Mouse (Mus musculus) forebrain, embryonic 12.5 days (tissue): Measurements from ENCODE around the gene Bicra. TPM values are rescaled to one million over a fixed set of nuclear protein-coding genes. Genes with fewer than 3 reads are reported as not detected.
A peak's percentile ranks its signal among the peaks of the same experiment; 100 is the strongest.

Source experiments
- ATAC-seq: fragments of 200-750 bp; cut with Nextera tagmentation; 2 replicates; pipeline ENCODE4 v1.8.0; 2017; ENCODE audit warnings: moderate TSS enrichment; ENCODE audit not compliant: low FRiP score
- H3K27ac ChIP-seq: fragments of 300-500 bp; sonication (generic); 2 replicates; pipeline ENCODE4 v1.5.1; 2016; ENCODE audit warnings: mild to moderate bottlenecking
- H3K27me3 ChIP-seq: fragments of 300-500 bp; sonication (generic); 2 replicates; pipeline ENCODE4 v1.6.1; 2016; ENCODE audit warnings: mild to moderate bottlenecking
- H3K36me3 ChIP-seq: fragments of 300-500 bp; sonication (generic); replicated peaks from 2 replicates; pipeline ENCODE4 v1.6.1; 2016; ENCODE audit warnings: mild to moderate bottlenecking
- H3K4me1 ChIP-seq: fragments of 300-500 bp; sonication (generic); 2 replicates; pipeline ENCODE4 v1.6.1; 2016
- H3K4me2 ChIP-seq: fragments of 300-500 bp; sonication (generic); 2 replicates; pipeline ENCODE4 v1.6.1; 2016; ENCODE audit warnings: mild to moderate bottlenecking, moderate library complexity
- H3K4me3 ChIP-seq: fragments of 300-500 bp; sonication (generic); replicated peaks from 2 replicates; pipeline ENCODE4 v1.5.1; 2016; ENCODE audit warnings: mild to moderate bottlenecking
- H3K9ac ChIP-seq: fragments of 300-500 bp; sonication (generic); 2 replicates; pipeline ENCODE4 v1.6.1; 2016; ENCODE audit warnings: mild to moderate bottlenecking
- H3K9me3 ChIP-seq: fragments of 300-500 bp; sonication (generic); 2 replicates; pipeline ENCODE4 v1.6.1; 2016
- WGBS: fragments of 180-500 bp; shearing (Covaris S2); methylation state at CpG from one replicate; pipeline ENCODE4 v1.1.7; 2016; 5-methylcytosine and 5-hydroxymethylcytosine counted together
- polyA plus RNA-seq: library from polyadenylated mRNA; unstranded; fragments of >200 nt; fragmentation: Nextera tagmentation; extraction: Ambion mirVana; gene quantifications from 2 replicates; pipeline ENCODE4 v1.2.1, GENCODE M21; 2016

The Bicra gene
- polyA plus RNA-seq, 1 experiment from 2014 or later, result 9.5 TPM

DNA sequence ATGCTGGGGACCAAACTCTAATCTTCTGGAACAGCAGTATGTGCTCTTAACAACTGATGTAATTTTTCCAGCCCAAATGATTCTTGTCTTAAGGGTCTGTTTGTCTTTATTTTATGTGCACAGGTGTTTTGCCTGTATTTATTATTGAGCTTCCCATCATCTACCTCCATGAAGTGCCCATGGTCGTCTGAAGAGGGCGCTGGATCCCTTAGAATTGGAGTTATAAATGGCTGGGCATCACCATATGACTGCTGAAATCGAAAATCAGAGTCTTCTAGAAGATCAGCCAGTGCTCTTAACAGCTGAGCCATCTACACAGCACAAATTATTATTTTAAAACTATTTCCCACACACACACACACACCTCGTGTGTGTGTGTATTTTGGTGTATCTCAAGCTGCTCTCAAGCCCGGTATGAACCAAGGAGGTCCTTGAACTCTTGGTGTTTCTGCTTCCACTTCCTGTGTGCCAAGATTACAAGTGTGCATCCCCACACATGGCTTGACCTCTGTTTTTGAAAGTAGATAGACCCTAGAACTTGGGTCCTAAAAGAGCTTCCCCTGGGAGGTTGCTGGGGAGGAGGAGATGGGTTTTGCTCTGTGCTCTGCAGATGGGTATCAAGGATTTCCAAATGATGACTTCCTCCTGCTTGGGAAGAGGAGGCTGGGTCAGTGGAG, 8.9 kb upstream of the Bicra start:
- peaks cover 7% of the 10 kb centered on the region for H3K4me1 ChIP-seq
- no peak overlapping the region for H3K4me3 ChIP-seq
- no peak overlapping the region for H3K4me2 ChIP-seq
- no peak overlapping the region for H3K9ac ChIP-seq
- H3K36me3 ChIP-seq, result no peaks in the 10 kb centered on the region
- H3K27me3 ChIP-seq, result peaks cover 32% of the 10 kb centered on the region
- H3K9me3 ChIP-seq, result peaks cover 5% of the 10 kb centered on the region
- H3K27ac ChIP-seq, result no peak overlapping the region
- 32% methylated on average over 5 of the region's 5 CpGs for WGBS
- ATAC-seq, result no peak

DNA sequence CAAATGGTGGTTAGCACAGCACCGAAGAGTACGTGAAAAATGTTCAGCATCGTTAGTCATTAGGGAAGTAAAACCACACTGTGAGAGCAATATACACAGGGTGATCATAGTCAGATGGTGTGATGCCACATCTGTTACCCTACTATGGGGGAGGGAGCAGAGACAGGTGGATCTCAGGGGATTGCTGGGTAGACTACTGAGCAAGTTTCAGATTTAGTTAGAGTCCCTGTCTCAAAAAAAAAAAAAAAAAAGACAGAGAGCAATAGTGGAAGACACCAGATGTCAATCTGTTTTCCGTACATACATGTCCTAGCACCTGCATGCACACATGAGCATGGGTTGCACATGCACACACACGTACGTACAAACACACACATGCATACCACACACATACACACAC, 7.9 kb upstream of the Bicra start:
- no peak overlapping the region for H3K9ac ChIP-seq
- no peak for ATAC-seq
- no peak overlapping the region for H3K4me2 ChIP-seq
- H3K4me3 ChIP-seq, result no peak overlapping the region
- H3K27me3 ChIP-seq, result peaks cover 23% of the 10 kb centered on the region
- no peaks in the 10 kb centered on the region for H3K9me3 ChIP-seq
- H3K36me3 ChIP-seq, result no peaks in the 10 kb centered on the region
- no peak overlapping the region for H3K27ac ChIP-seq
- WGBS, result 87% methylated on average over 6 of the region's 6 CpGs
- H3K4me1 ChIP-seq, result peaks cover 7% of the 10 kb centered on the region

DNA sequence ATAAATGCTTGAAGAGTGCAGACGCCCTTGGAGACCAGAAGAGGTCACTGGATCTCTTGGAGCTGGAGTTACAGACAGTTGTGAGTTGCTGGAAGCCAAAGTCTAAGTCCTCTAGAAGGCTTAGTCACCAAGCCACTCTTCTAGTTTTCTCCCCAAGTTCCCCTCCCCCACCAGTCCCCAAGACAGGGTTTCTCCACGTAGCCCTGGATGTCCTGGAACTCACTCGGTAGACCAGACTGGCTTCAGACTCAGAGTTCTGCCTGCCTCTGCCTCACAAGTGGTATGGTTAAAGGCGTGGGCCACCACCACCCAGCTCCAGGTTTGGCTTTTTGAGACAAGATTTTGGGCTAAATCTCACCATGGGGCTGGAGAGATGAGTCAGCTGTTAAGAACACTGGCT, 7.2 kb upstream of the Bicra start:
- Histone ChIP-seq H3K9ac (no peak overlapping the region), H3K27ac (no peak overlapping the region), H3K36me3 (no peaks in the 10 kb centered on the region), H3K27me3 (peaks cover 16% of the 10 kb centered on the region), H3K4me2 (no peak overlapping the region), H3K9me3 (no peaks in the 10 kb centered on the region), H3K4me1 (peaks cover 11% of the 10 kb centered on the region), H3K4me3 (no peak overlapping the region)
- WGBS, result 71% methylated on average over 4 of the region's 4 CpGs
- ATAC-seq, result no peak

DNA sequence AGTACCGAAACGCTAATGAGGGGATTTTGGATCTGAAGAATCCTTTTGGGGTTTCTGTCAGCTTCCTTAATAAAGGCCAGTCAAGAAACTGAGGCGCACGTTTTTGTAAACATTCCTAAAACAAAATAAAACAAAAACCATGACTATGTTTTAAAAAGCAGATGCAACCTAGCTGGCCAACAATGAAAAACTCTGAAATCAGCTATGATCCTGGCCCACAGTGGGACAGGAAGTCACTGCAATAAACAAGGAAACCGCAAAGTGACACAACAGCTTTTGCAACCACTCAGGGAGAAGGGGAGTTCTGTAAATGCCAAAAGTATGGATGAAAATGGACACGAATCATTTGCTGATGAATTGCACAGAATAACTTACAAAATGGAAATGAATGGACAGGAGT, 5.4 kb upstream of the Bicra start:
- H3K9me3 ChIP-seq, result no peaks in the 10 kb centered on the region
- H3K4me1 ChIP-seq, result peaks cover 24% of the 10 kb centered on the region
- peak overlapping the region; percentile 63 for H3K4me2 ChIP-seq
- H3K27me3 ChIP-seq, result 0 out of 2 replicates have a peak, but pooled peaks cover 5% of the 10 kb centered on the region
- H3K36me3 ChIP-seq, result no peaks in the 10 kb centered on the region
- H3K27ac ChIP-seq, result 0 out of 2 replicates have a peak overlapping the region, but pooled peaks have one; percentile 83
- no peak for ATAC-seq
- WGBS, result 18% methylated on average over 6 of the region's 6 CpGs
- no peak overlapping the region for H3K9ac ChIP-seq
- H3K4me3 ChIP-seq, result peak overlapping the region; percentile 46

DNA sequence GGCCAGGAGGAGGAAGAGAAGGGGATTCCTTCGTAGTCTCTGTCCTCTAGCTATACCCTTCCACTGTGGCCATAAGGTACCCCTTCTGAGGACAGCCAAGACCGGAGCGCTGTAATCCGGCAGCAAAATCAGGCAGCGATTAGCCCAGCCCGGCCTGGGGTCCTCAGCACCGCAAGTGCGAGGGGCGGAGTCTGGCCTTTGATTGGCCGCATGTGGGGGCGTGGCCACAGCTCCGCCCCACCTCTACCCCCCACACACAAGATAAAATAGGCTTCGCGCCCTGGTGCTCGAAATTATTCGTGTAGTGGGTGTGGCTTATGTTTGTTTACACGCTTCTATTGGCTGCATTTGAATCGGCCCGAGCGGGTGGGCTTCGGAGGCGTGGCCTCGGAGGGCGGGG, 5.0 kb upstream of the Bicra start:
- Histone ChIP-seq H3K36me3 (no peaks in the 10 kb centered on the region), H3K4me1 (peaks cover 24% of the 10 kb centered on the region), H3K4me2 (peak overlapping the region; percentile 63), H3K27me3 (0 out of 2 replicates have a peak, but pooled peaks cover 5% of the 10 kb centered on the region), H3K27ac (peak overlapping the region; percentile 83), H3K9me3 (no peaks in the 10 kb centered on the region), H3K9ac (peak overlapping the region; percentile 57), H3K4me3 (peak overlapping the region; percentile 46)
- ATAC-seq, result peak; percentile 88
- whole genome bisulfite sequencing, result under 1% methylated on average over 24 of the region's 24 CpGs

DNA sequence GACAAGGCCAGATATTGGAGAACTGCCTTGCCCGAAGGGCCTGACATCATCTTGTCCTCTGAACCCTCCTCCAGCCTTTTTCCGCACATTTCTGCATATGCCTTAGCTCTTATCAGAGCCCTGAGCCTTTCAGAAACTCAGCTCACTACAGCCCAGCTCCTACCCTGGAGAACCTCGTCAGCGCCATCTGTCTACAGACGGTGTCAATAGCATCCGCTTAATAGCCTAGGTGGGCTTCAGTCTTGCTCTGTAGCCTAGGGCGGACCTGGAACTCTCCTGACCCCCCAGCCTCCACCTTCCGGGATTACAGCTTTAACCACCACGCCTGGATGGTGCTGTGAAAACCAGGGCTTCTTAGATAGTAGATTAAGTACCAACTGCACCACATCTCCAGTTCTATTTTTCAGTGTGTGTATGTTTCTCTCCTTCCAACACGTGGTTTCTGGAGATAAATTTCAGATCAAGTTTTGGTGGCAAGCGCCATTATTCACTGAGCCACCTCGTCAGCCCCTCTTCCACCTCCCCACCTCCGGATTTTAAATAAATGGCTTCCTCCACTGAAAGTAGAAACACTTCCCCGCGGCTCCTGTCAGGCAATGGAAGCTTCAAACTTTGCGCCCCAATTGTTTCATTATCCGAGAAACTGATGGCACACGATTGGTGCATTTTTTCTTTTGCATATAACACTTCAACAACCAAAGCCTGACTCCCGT, 4.3 kb upstream of the Bicra start:
- H3K9ac ChIP-seq, result peak overlapping the region; percentile 57
- no peaks in the 10 kb centered on the region for H3K36me3 ChIP-seq
- WGBS, result 9% methylated on average over 19 of the region's 19 CpGs
- H3K4me2 ChIP-seq, result peak overlapping the region; percentile 63
- H3K9me3 ChIP-seq, result no peaks in the 10 kb centered on the region
- peak overlapping the region; percentile 46 for H3K4me3 ChIP-seq
- H3K27ac ChIP-seq, result peak overlapping the region; percentile 83
- H3K27me3 ChIP-seq, result 0 out of 2 replicates have a peak, but pooled peaks cover 5% of the 10 kb centered on the region
- ATAC-seq, result no peak
- H3K4me1 ChIP-seq, result peaks cover 24% of the 10 kb centered on the region

DNA sequence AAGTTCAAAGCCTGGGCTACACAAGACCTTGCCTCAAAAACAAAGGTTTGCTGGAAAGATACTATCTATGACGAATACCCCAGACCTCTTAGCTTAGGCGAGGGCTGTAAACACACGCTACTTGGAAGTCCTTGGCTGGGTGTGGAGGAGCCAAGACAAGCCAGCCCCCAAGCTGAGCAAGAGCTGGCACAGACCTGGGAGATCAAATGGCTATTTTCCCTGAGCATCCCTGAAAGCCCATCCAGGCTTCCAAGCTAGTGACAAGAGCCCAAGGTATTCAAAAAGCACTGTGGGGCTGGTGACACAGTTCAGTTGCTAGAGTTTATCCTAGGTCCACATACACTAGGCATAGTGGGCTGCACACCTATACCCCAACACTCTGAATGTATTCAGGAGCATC, 2.9 kb upstream of the Bicra start:
- Histone ChIP-seq H3K9me3 (no peaks in the 10 kb centered on the region), H3K36me3 (no peaks in the 10 kb centered on the region), H3K27ac (no peak overlapping the region), H3K4me1 (peaks cover 30% of the 10 kb centered on the region), H3K4me2 (no peak overlapping the region), H3K4me3 (no peak overlapping the region), H3K9ac (no peak overlapping the region), H3K27me3 (no peaks in the 10 kb centered on the region)
- ATAC-seq, result no peak
- WGBS, result 95% methylated on average over 3 of the region's 3 CpGs

DNA sequence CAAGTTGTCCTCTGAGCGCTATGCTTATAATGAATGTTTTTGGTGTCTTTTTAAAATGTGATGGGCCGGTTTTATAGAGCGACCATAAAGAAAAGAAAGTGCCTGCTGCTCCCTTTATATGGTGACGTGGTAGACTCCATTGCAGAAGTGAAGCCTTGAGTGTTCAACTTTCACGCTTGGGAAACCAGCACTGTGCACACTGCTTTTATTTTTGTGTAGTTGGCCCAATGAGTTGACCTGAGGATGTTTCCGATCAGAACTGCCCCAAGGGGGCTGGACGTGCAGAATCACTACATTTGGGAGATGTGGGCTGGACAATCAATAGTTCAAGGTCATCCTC, 1.8 kb upstream of the Bicra start:
- no peak overlapping the region for H3K27ac ChIP-seq

DNA sequence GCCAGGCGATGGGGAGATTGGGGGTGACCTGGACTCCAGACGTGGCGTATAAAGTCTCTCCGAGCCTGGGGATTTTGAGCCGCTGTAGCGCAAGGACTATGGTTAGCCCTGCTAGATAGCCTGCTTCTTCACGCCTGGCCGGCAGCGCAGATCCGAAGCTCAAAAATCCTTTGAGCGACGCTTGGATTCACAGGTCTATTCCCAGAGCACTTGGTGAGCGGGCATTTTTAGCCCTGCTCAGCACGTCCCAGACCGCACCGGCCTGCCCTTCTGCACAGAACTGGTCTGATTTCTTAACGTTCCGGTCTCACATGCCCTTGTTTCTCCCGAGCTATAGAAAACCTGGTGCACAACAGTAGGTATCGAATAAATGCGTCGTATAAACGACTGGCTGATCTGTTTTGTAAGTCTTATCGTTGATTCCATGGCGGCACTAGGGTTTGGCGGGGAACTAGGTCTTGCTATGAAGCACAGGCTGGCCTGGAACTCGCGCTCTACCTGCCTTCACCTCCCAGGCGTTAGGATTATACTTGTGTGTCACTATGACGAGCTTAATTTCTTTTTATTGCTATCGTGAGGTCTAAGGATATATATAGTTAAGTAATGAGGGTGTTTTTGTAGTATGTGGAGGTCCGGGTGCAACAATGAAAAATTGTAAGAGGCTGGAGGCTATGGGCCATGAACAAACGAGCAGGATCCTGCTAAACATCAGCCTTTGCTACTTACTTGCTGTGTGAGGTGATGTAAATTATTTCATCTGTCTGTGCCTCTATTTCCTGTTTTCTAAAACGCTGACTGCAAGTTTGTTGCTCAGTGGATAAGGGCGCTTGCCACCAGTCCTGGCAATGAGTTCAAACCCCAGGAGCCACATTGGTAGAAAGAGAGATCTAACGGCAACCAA, 1.2 kb upstream of the Bicra start:
- Histone ChIP-seq H3K27me3 (no peaks in the 10 kb centered on the region), H3K4me3 (peak overlapping the region; percentile 90), H3K9ac (peak overlapping the region; percentile 87), H3K4me2 (peak overlapping the region; percentile 69), H3K4me1 (peaks cover 46% of the 10 kb centered on the region), H3K9me3 (no peaks in the 10 kb centered on the region), H3K36me3 (no peaks in the 10 kb centered on the region; the same call in 1 of the 2 replicates), H3K27ac (peak overlapping the region; percentile 75)
- ATAC-seq, result no peak
- 9% methylated on average over 36 of the region's 36 CpGs for WGBS

More for the DNA sequence above, 1.8 kb upstream of the Bicra start:
- Histone ChIP-seq H3K36me3 (no peaks in the 10 kb centered on the region; the same call in 1 of the 2 replicates), H3K4me2 (peak overlapping the region; percentile 69), H3K4me3 (peak overlapping the region; percentile 90), H3K9me3 (no peaks in the 10 kb centered on the region), H3K4me1 (peaks cover 40% of the 10 kb centered on the region), H3K27me3 (no peaks in the 10 kb centered on the region), H3K9ac (peak overlapping the region; percentile 87)
- no peak for ATAC-seq
- 82% methylated on average over 7 of the region's 7 CpGs for WGBS

DNA sequence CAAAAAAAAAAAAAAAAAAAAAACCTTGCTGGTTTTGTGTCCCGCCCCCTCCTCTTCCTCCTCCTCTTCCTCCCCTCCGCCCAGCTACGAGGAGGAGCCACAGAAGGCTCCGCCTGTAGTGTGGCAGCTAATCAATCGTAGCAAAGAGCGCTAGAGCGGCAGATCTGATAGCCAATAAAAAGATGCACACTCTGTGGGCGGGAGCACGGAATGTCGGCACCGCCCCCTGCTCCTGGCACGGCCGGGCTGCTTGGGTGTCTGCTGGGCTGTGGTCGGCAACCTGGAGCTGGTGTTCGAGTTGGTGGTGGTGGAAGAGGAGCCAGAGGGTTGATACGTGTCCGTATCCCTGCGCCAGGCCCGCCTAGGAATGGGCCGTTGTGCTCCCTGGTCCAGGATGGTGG, 443 bp upstream of the Bicra start:
- Histone ChIP-seq H3K9me3 (no peaks in the 10 kb centered on the region), H3K4me1 (peaks cover 53% of the 10 kb centered on the region), H3K27ac (peak overlapping the region; percentile 97), H3K27me3 (no peaks in the 10 kb centered on the region), H3K4me2 (peak overlapping the region; percentile 69), H3K4me3 (peak overlapping the region; percentile 90), H3K9ac (peak overlapping the region; percentile 87), H3K36me3 (no peaks in the 10 kb centered on the region; the same call in 1 of the 2 replicates)
- ATAC-seq, result peak; percentile 87
- WGBS, result 0% methylated on average over 18 of the region's 20 CpGs

DNA sequence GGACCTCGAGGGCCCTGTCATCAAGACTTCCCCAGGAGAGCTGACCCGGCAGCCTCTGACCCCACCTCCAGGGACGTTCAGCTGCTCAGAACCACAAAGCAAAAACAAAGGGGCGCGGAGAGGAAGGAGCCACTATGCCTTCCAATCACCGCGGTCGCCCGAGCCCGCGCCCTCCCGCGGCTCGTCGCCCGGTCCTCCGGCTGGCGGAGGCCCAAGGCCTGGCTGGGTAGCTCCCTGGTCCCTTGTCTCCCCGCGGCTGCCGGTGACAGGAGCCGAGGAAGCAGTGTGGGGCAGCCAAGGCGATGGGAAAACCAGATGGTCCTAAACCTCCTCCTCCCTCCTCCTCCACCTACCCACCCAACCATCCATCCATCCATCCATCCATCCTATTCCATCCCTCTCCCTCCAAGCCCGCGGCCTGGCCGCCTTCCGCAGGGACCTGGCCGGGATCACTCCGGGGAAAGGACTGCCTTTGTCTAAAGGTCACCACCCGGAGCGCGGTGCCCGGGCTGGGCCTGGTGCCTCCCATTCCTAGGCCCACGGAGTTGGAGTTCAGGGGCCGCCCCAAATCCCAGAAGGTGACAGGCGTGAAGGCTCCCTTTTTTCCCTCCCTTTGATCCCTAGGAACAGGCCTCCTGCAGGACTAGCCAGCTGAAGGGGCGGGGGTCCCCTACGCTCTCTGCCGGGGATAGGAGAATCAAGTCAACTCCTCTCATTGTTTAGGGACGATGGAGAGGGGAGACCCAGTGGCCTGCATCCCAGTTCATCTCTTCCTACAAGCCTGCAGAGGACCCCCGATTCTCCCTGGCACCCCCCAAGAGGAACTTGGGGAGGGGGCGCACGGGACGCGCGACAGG, 1.0 kb downstream of the Bicra start:
- Histone ChIP-seq H3K9me3 (no peaks in the 10 kb centered on the region), H3K27me3 (no peaks in the 10 kb centered on the region), H3K27ac (peak overlapping the region; percentile 97), H3K4me2 (peak overlapping the region; percentile 88), H3K9ac (peak overlapping the region; percentile 99), H3K4me3 (peak overlapping the region; percentile 90), H3K4me1 (peaks cover 47% of the 10 kb centered on the region), H3K36me3 (no peaks in the 10 kb centered on the region; the same call in 1 of the 2 replicates)
- ATAC-seq, result peak; percentile 24
- WGBS, result under 1% methylated on average over 45 of the region's 46 CpGs
